Mouse (Mus musculus): ENCODE results near the gene Tedc2. TPM values are rescaled to one million over a fixed set of nuclear protein-coding genes. Genes with fewer than 3 reads are reported as not detected.

Tedc2 gene
- total RNA-seq (2015) (6.6 and 7.8 TPM in 2 replicates), total RNA-seq (2017) (12.3 and 13.5 TPM in 2 replicates)

DNA sequence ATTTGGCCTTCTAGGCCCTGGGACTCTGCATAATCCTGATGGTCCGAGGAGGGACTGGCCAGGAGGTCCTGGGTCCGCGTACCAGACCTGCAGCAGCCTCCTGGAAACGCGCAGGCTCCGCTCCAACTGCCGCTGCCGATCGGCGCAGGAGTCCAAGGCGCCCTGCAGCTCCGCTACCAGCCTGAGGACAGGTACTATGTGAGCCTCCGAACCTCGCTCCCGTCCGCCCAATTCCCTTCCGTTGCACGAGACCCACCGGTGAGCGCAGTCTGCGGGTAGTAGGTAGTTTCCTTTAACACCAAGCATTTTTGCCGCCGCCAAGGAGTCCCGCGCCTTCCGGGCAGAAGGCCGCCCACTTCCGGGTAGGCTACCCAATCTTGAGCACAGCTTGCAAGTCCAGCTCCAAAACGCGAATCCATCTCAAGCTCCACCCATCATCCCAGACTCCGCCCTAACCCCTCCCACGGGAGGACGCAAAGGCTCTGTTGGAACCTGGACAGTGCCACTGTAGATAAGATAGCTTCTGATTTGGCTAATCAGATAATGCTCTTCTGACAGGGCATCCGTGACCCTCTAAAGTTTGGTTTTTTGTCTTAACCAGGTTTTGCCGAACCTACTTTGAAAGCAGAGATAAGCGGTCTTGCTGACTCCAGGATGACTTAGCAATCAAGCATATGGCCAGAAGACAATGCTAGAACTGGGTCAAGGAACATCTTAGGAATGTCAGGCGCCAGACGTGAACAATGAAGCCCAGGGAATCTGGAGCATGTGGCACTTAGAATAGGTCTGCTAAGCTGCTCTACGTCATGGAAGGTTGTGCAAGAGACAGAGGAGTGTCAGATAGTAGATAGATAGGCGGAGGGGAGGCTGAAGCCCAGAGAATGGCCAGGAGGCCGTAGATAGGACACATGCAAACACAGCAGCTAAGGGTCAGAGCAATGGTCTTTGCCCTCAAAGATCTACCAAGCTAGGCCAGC lies at the start of gene Tedc2:
Gene Tedc2 (minus strand): TSS at position 417 of the 977 bp plus-strand sequence.
- ATAC-seq (ENCODE audit: poor library complexity, severe bottlenecking): peak; percentile 98

DNA sequence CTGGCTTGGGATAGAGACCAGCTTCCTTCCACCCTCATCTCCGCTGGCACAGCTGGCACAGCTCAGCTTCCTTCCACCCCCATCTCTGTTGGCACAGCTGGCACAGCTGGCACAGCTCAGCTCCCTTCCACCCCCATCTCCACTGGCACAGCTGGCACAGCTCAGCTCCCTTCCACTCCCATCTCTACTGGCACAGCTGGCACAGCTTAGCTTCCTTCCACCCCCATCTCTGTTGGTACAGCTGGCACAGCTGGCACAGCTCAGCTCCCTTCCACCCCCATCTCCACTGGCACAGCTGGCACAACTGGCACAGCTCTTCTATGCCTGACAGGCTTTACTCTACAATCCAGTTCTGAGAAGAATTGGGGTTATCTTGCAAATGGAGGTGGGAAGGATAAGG lies 46.5 kb upstream of the Tedc2 start:
- ATAC-seq (ENCODE audit: poor library complexity, severe bottlenecking): no peak

GRCm38 (mm10) chr17:24264766-24265165 lies 44.1 kb upstream of the Tedc2 start:
- no peak for ATAC-seq (ENCODE audit: poor library complexity, severe bottlenecking)

DNA sequence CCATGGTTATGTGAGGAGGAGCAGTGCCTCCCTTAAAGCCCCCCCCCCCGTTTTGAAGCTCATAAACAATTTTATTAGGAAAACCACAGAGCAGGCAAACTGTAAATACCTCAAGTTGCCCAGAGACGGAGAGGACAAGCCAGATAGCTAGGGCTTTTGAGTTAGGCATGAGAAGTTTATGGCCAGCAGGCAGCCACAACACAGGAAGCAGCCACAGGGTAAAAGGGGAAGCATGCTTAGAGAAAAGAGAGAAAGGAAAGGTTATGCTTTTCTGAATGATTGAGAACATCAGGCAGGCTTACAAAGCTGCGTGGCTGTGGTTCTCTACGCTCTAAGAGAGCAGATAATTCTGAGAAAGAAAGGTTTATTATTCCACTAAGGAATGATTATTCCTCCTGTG lies 39.9 kb upstream of the Tedc2 start:
- peak; percentile 70 for ATAC-seq (ENCODE audit: poor library complexity, severe bottlenecking)

- ATAC-seq (ENCODE audit: poor library complexity, severe bottlenecking): peak; percentile 52; the same call in 1 of the 2 replicates
These were observed 39.1 kb upstream of the Tedc2 start for GRCm38 (mm10) chr17:24259702-24260101.

GRCm38 (mm10) chr17:24258981-24259380 lies 38.3 kb upstream of the Tedc2 start:
- no peak for ATAC-seq (ENCODE audit: poor library complexity, severe bottlenecking)

- no peak for ATAC-seq (ENCODE audit: poor library complexity, severe bottlenecking)
These were observed 31.7 kb upstream of the Tedc2 start for GRCm38 (mm10) chr17:24252329-24252728.

- ATAC-seq (ENCODE audit: poor library complexity, severe bottlenecking): peak; percentile 97
These were observed 30.8 kb upstream of the Tedc2 start, which contains the start of gene Ccnf for GRCm38 (mm10) chr17:24251320-24252069. Gene Ccnf, minus strand, starts transcription at chr17:24251484.

DNA sequence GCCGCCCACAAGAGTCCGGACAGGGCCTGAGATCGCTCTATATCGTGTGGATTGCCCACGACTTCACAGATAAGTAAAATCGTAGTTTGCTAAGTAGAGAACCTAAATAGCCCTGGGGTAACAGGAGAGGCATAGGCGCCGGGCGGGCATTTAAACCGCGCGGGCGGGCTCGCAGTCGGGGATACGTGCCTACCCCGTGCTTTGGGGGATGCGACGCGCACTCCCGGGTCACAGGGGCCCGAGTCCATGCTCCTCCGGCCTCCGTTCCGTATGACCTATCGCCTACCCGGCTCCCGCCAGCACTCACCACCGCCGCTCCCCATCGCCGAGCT lies 30.3 kb upstream of the Tedc2 start:
- no peak for ATAC-seq (ENCODE audit: poor library complexity, severe bottlenecking)

GRCm38 (mm10) chr17:24248641-24249040 lies 28.0 kb upstream of the Tedc2 start:
- no peak for ATAC-seq (ENCODE audit: poor library complexity, severe bottlenecking)

DNA sequence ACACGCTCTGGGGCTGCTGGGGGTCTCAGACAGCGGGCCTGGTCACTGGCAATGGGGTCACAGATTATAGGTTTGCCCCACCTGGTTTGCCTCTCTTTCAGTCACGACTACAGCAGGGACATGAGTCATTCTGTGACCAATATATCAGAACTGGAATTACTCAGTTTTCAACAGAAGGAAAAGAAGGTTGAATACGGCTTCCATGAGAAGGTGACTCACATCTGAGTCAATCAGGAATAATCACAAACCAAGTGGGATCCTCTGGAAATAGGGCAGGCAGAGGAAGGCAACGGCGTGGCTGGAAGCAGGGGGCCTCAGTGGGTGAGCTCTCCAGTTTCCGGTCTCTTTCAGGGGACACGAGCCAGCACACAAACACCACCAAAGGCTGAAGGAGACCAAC lies 23.4 kb upstream of the Tedc2 start:
- no peak for ATAC-seq (ENCODE audit: poor library complexity, severe bottlenecking)

GRCm38 (mm10) chr17:24243311-24243969 lies 22.8 kb upstream of the Tedc2 start:
- peak; percentile 64; the same call in 1 of the 2 replicates for ATAC-seq (ENCODE audit: poor library complexity, severe bottlenecking)

DNA sequence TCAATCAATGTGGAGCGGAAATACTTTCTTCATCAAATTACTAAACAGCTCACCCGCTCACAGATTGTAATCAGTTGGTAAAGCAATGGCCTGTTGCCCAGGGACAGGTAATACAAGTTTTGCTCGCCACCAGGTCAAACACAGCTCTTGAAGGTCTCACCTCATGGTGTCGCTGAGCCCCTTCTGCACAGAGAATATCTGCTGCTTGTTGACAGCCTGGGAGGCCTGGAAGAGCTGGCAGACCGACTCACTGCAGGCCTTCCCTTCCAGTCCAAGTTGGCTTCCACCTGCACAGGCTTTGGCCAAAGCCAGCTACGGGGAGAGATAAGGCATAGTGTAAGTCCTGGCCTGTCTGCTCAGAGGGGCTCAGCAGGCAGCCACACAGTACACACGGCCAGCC lies 16.3 kb upstream of the Tedc2 start:
- ATAC-seq (ENCODE audit: poor library complexity, severe bottlenecking): no peak

DNA sequence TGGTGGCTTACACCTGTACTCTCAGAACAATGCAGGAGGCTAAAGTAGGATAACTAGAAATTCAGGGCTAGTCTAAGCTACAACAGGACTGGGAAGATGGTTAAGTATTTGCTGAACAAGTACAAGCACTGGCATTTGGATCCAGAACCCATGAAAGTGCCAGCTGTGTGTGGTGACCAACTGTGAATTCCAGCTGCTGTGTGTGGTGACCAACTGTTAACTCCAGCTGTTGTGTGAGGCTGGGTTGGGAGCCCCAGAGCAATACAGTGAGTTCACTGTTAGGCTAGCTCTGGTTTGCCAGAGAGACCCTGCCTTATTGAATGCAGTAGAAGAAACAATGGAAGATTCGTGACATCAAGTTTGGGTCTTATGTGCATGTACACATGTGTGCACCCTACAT lies 15.8 kb upstream of the Tedc2 start:
- ATAC-seq (ENCODE audit: poor library complexity, severe bottlenecking): no peak

- no peak for ATAC-seq (ENCODE audit: poor library complexity, severe bottlenecking)
These were observed 7.3 kb upstream of the Tedc2 start for GRCm38 (mm10) chr17:24227941-24228340.

DNA sequence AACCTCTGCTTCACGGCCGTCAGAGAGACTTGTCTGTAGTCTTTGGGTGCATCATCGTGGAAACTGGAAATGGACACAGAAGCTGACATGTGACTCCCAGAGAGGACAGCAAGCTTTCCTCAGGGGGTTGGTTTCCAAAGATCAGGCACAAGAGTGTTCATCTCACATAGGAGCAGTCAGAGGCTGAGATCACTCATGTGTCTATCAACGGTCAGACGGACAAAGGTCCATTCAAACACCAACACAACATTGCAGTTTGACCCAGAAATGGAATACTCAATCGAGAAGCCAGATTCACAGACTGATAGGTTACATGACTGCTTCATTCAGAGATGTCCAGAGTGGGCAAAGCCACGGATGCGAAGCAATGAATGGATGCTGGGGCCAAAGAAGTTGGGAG lies 6.1 kb upstream of the Tedc2 start:
- no peak for ATAC-seq (ENCODE audit: poor library complexity, severe bottlenecking)

GRCm38 (mm10) chr17:24225851-24226250 lies 5.2 kb upstream of the Tedc2 start:
- ATAC-seq (ENCODE audit: poor library complexity, severe bottlenecking): no peak

DNA sequence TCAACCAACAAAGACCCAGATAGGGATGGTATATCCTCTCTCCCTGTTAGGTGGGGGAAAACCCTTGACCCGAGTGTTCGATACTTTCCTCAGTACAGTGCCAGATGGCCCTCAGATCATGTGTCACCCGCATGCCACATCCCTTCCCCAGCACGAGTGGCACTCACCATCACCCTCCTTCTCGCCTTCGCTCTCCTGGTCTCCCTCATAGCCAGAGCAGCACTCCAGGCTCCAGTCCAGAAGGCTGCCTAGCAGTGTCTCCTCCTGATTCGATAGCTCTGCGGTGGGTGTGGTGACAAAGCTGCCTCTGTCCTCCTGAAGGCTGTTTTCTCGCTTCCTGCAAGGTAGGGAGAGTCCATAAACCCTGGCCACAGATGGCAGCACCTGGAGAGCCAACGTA lies 4.1 kb upstream of the Tedc2 start:
- ATAC-seq (ENCODE audit: poor library complexity, severe bottlenecking): no peak

GRCm38 (mm10) chr17:24223513-24223912 lies 2.9 kb upstream of the Tedc2 start:
- no peak for ATAC-seq (ENCODE audit: poor library complexity, severe bottlenecking)

DNA sequence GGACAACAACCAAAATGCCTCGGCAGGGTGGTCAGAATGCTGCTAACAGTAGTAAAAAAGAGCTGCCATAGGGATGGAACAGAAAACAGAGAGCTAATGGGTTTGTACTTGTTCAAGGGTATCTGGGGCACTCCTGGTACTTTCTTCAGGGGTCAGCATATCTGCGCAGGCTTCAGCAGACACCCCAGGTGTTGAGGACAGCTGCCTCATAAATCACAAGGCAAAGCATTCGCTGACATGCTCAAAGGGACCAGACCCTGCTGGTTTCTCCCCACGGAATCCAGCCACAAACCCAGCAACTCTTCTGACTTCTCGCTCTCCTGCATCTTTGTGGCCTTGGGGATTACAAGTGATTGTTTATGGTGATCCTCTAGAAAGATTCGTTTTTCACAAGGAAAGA lies 2.0 kb upstream of the Tedc2 start:
- ATAC-seq (ENCODE audit: poor library complexity, severe bottlenecking): no peak

GRCm38 (mm10) chr17:24216836-24217235 lies 3.8 kb downstream of the Tedc2 start:
- no peak for ATAC-seq (ENCODE audit: poor library complexity, severe bottlenecking)

Measured in megakaryocyte, adult 5-6 weeks (primary cell).